Mouse (Mus musculus) kidney, embryonic 15.5 days (tissue): ENCODE data around the gene Fam32a. TPM values are rescaled to one million over a fixed set of nuclear protein-coding genes. Genes with fewer than 3 reads are reported as not detected.
A peak's percentile ranks its signal among the peaks of the same experiment; 100 is the strongest.

Source experiments
- ATAC-seq: fragments of 200-750 bp; cut with Nextera tagmentation; replicated peaks from 2 replicates; pipeline ENCODE4 v1.8.0; 2017; ENCODE audit warnings: moderate TSS enrichment; ENCODE audit not compliant: low FRiP score
- H3K27ac ChIP-seq: fragments of 300-500 bp; sonication (generic); 2 replicates; pipeline ENCODE4 v1.5.1; 2015; ENCODE audit warnings: mild to moderate bottlenecking, inconsistent platforms
- H3K27me3 ChIP-seq: fragments of 300-500 bp; sonication (generic); 2 replicates; pipeline ENCODE4 v1.6.1; 2015; ENCODE audit warnings: inconsistent platforms
- H3K36me3 ChIP-seq: fragments of 300-500 bp; sonication (generic); 2 replicates; pipeline ENCODE4 v1.6.1; 2015; ENCODE audit warnings: inconsistent platforms
- H3K4me1 ChIP-seq: fragments of 300-500 bp; sonication (generic); 2 replicates; pipeline ENCODE4 v1.6.1; 2015; ENCODE audit warnings: inconsistent platforms
- H3K4me2 ChIP-seq: fragments of 300-500 bp; sonication (generic); 2 replicates; pipeline ENCODE4 v1.6.1; 2015; ENCODE audit warnings: moderate library complexity, mild to moderate bottlenecking, inconsistent platforms
- H3K4me3 ChIP-seq: fragments of 300-500 bp; sonication (generic); replicated peaks from 2 replicates; pipeline ENCODE4 v1.5.1; 2015; ENCODE audit warnings: mild to moderate bottlenecking, inconsistent platforms
- H3K9ac ChIP-seq: fragments of 300-500 bp; sonication (generic); 2 replicates; pipeline ENCODE4 v1.6.1; 2015; ENCODE audit warnings: mild to moderate bottlenecking, inconsistent platforms
- H3K9me3 ChIP-seq: fragments of 300-500 bp; sonication (generic); replicated peaks from 2 replicates; pipeline ENCODE4 v1.6.1; 2016; ENCODE audit warnings: inconsistent platforms
- WGBS: fragments of 180-500 bp; shearing (Covaris S2); methylation state at CpG from one replicate; pipeline ENCODE4 v1.1.7; 2015; ENCODE audit warnings: mixed read lengths; 5-methylcytosine and 5-hydroxymethylcytosine counted together
- polyA plus RNA-seq: library from polyadenylated mRNA; unstranded; fragments of >200 nt; fragmentation: Nextera tagmentation; extraction: Ambion mirVana; gene quantifications from 2 replicates; pipeline ENCODE4 v1.2.1, GENCODE M21; 2015

Fam32a gene
- polyA plus RNA-seq, 1 experiment from 2014 or later, result 74.0 TPM

GRCm38 (mm10) chr8:72242226-72242625, 22.7 kb downstream of the Fam32a start:
- H3K27me3 ChIP-seq, result no peaks in the 10 kb centered on the region
- H3K4me1 ChIP-seq, result peaks cover 20% of the 10 kb centered on the region
- no peaks in the 10 kb centered on the region for H3K9me3 ChIP-seq
- peaks cover 24% of the 10 kb centered on the region for H3K36me3 ChIP-seq
- WGBS, result 96% methylated on average over 1 of the region's 1 CpGs
- no peak overlapping the region for H3K4me2 ChIP-seq
- no peak overlapping the region for H3K27ac ChIP-seq
- no peak for ATAC-seq
- no peak overlapping the region for H3K9ac ChIP-seq
- H3K4me3 ChIP-seq, result no peak overlapping the region

- H3K9me3 ChIP-seq, result no peaks in the 10 kb centered on the region
- no peak overlapping the region for H3K9ac ChIP-seq
- H3K4me2 ChIP-seq, result no peak overlapping the region
- peaks cover 15% of the 10 kb centered on the region for H3K4me1 ChIP-seq
- peaks cover 36% of the 10 kb centered on the region for H3K36me3 ChIP-seq
- no peaks in the 10 kb centered on the region for H3K27me3 ChIP-seq
- no peak overlapping the region for H3K4me3 ChIP-seq
- H3K27ac ChIP-seq, result no peak overlapping the region
- WGBS, result 66% methylated on average over 2 of the region's 2 CpGs
- no peak for ATAC-seq
Measured at GRCm38 (mm10) chr8:72244610-72245009, 25.1 kb downstream of the Fam32a start.

GRCm38 (mm10) chr8:72257171-72257901, 37.8 kb downstream of the Fam32a start:
- H3K4me2 ChIP-seq, result no peak overlapping the region
- H3K27ac ChIP-seq, result no peak overlapping the region
- ATAC-seq, result peak; percentile 37; the same call in 1 of the 2 replicates
- H3K4me1 ChIP-seq, result 0 out of 2 replicates have a peak, but pooled peaks cover 3% of the 10 kb centered on the region
- H3K4me3 ChIP-seq, result no peak overlapping the region
- no peaks in the 10 kb centered on the region for H3K27me3 ChIP-seq
- H3K9me3 ChIP-seq, result no peaks in the 10 kb centered on the region
- peaks cover 39% of the 10 kb centered on the region for H3K36me3 ChIP-seq
- H3K9ac ChIP-seq, result no peak overlapping the region
- 58% methylated on average over 7 of the region's 7 CpGs for WGBS

- Histone ChIP-seq H3K27ac (no peak overlapping the region), H3K27me3 (no peaks in the 10 kb centered on the region), H3K36me3 (peaks cover 34% of the 10 kb centered on the region), H3K4me1 (0 out of 2 replicates have a peak, but pooled peaks cover 3% of the 10 kb centered on the region), H3K4me3 (no peak overlapping the region), H3K9me3 (no peaks in the 10 kb centered on the region), H3K4me2 (no peak overlapping the region), H3K9ac (no peak overlapping the region)
- no peak for ATAC-seq
- WGBS, result 96% methylated on average over 1 of the region's 1 CpGs
Measured at GRCm38 (mm10) chr8:72257902-72258238, 38.3 kb downstream of the Fam32a start.

DNA sequence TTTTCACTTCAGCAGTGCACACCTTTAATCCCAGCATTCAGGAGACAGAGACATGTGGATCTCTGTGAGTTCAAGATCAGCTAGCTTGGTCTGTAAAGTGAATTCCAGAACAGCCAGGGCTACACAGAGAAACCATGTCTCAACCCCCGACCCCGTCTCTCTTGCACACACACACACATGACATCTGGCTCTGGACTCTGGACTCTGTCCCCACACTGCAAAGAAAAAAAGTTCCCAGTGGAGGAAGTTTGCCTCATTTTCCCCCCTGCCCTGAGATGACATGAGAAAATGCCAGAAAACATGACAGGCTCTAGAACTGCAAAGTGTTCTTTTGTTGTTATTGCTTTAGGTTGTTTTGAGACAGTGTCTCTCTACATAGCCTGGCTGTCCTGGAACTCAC, 40.3 kb downstream of the Fam32a start:
- no peak for ATAC-seq
- 60% methylated on average over 2 of the region's 2 CpGs for WGBS
- Histone ChIP-seq H3K4me2 (no peak overlapping the region), H3K27ac (no peak overlapping the region), H3K4me3 (no peak overlapping the region), H3K9ac (no peak overlapping the region), H3K9me3 (no peaks in the 10 kb centered on the region), H3K27me3 (no peaks in the 10 kb centered on the region), H3K4me1 (0 out of 2 replicates have a peak, but pooled peaks cover 3% of the 10 kb centered on the region), H3K36me3 (peaks cover 18% of the 10 kb centered on the region; the same call in 1 of the 2 replicates)

DNA sequence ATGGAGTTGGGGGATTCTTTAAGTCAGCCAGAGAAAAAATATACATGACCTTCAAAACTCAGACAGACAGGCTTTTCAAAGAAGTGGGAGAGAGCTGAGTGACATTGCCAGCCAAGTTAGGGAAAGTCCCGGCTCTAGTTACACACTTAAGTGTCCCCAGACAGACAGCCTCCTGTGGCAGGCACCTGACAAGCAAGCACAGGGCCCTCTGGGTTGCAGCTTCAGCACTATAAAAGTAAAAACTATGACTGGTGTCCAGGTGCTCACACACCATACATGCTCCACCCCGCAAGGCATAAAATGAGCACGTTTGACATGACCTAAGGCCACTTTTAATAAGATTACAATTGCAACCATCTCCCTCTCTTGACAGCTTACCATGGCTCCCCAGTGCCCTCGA, 41.1 kb downstream of the Fam32a start:
- H3K27ac ChIP-seq, result no peak overlapping the region
- no peaks in the 10 kb centered on the region for H3K9me3 ChIP-seq
- no peaks in the 10 kb centered on the region for H3K27me3 ChIP-seq
- 53% methylated on average over 4 of the region's 4 CpGs for WGBS
- 0 out of 2 replicates have a peak, but pooled peaks cover 3% of the 10 kb centered on the region for H3K4me1 ChIP-seq
- no peak for ATAC-seq
- no peak overlapping the region for H3K9ac ChIP-seq
- H3K36me3 ChIP-seq, result peaks cover 11% of the 10 kb centered on the region; the same call in 1 of the 2 replicates
- no peak overlapping the region for H3K4me3 ChIP-seq
- H3K4me2 ChIP-seq, result no peak overlapping the region

GRCm38 (mm10) chr8:72261019-72261418, 41.5 kb downstream of the Fam32a start:
- Histone ChIP-seq H3K9ac (no peak overlapping the region), H3K4me1 (0 out of 2 replicates have a peak, but pooled peaks cover 3% of the 10 kb centered on the region), H3K36me3 (peaks cover 6% of the 10 kb centered on the region; the same call in 1 of the 2 replicates), H3K9me3 (no peaks in the 10 kb centered on the region), H3K4me2 (no peak overlapping the region), H3K27me3 (no peaks in the 10 kb centered on the region), H3K4me3 (no peak overlapping the region), H3K27ac (no peak overlapping the region)
- 29% methylated on average over 2 of the region's 2 CpGs for WGBS
- ATAC-seq, result peak; percentile 56

DNA sequence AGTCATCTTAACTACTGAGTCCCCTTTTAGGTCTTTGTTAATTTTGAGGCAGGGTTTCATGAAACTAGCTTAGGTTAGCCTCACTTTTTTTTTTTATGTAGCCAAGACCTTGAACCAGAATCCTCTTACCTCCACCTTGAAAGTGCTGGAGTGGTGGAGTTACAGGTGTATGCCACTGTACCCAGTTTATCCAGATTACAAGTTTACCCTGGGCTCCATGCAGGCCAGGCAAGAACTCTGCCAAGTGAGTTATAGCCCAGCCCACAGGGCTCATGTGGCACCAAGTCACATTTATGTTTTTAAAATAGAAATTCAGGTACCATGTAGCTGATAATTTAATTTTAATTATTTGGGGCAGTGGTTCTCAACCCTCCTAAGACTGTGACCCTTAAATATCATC, 41.9 kb downstream of the Fam32a start:
- no peak for ATAC-seq
- Histone ChIP-seq H3K4me2 (no peak overlapping the region), H3K4me3 (no peak overlapping the region), H3K27me3 (no peaks in the 10 kb centered on the region), H3K4me1 (0 out of 2 replicates have a peak, but pooled peaks cover 3% of the 10 kb centered on the region), H3K36me3 (peaks cover 6% of the 10 kb centered on the region; the same call in 1 of the 2 replicates), H3K9me3 (no peaks in the 10 kb centered on the region), H3K9ac (no peak overlapping the region), H3K27ac (no peak overlapping the region)

- Histone ChIP-seq H3K9me3 (no peaks in the 10 kb centered on the region), H3K4me1 (0 out of 2 replicates have a peak, but pooled peaks cover 3% of the 10 kb centered on the region), H3K9ac (no peak overlapping the region), H3K27ac (no peak overlapping the region), H3K27me3 (no peaks in the 10 kb centered on the region), H3K4me2 (no peak overlapping the region), H3K36me3 (peaks cover 3% of the 10 kb centered on the region; the same call in 1 of the 2 replicates), H3K4me3 (no peak overlapping the region)
- ATAC-seq, result no peak
- 48% methylated on average over 5 of the region's 5 CpGs for whole genome bisulfite sequencing
Measured at GRCm38 (mm10) chr8:72261872-72262271, 42.3 kb downstream of the Fam32a start.

DNA sequence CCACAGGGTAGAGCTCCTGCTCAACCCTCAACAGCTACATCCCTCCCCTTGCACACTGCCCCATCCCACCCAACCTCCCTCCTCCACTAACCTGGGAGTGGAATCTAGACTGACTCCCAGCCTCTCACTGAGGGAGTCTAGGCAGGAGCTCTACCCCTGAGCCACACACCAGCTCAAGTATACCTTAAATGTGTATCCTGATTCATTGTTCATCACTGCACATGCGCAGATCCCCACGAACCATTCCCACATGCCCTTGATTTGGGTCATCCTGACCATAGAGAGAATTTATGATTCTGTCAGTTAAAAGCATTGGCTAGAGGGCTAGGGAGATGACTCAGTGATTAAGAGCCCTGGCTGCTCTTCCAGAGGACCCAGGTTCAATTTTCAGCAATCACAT, 43.2 kb downstream of the Fam32a start:
- WGBS, result 79% methylated on average over 2 of the region's 2 CpGs

DNA sequence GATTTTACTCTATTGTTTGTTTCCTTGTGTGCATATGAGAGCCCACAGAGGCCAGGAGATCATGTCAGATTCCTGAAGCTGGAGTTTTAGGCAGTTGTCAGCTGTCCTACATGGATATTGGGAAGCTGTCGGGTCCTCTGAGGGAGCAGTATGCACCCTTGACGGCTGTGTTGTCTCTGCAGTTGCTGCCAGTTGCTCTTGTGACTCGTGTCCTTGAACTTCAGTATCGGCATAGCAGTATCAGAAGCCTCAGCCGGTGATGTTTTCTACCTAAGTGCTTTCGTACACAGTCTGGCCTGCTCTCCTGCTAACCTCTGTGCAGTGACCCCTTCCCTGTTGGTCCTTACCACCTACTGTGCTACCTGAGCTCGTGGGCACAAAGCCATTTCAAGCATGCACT, 43.9 kb downstream of the Fam32a start:
- H3K4me1 ChIP-seq, result 0 out of 2 replicates have a peak, but pooled peaks cover 3% of the 10 kb centered on the region
- 70% methylated on average over 7 of the region's 7 CpGs for WGBS
- no peak for ATAC-seq
- H3K36me3 ChIP-seq, result no peaks in the 10 kb centered on the region
- no peaks in the 10 kb centered on the region for H3K9me3 ChIP-seq
- H3K9ac ChIP-seq, result no peak overlapping the region
- H3K27me3 ChIP-seq, result no peaks in the 10 kb centered on the region
- no peak overlapping the region for H3K27ac ChIP-seq
- no peak overlapping the region for H3K4me2 ChIP-seq
- no peak overlapping the region for H3K4me3 ChIP-seq

More for the DNA sequence above, 43.2 kb downstream of the Fam32a start:
- Histone ChIP-seq H3K4me1 (0 out of 2 replicates have a peak, but pooled peaks cover 3% of the 10 kb centered on the region), H3K4me2 (no peak overlapping the region), H3K27ac (no peak overlapping the region), H3K27me3 (no peaks in the 10 kb centered on the region), H3K36me3 (no peaks in the 10 kb centered on the region), H3K9ac (no peak overlapping the region), H3K4me3 (no peak overlapping the region), H3K9me3 (no peaks in the 10 kb centered on the region)
- ATAC-seq, result no peak

DNA sequence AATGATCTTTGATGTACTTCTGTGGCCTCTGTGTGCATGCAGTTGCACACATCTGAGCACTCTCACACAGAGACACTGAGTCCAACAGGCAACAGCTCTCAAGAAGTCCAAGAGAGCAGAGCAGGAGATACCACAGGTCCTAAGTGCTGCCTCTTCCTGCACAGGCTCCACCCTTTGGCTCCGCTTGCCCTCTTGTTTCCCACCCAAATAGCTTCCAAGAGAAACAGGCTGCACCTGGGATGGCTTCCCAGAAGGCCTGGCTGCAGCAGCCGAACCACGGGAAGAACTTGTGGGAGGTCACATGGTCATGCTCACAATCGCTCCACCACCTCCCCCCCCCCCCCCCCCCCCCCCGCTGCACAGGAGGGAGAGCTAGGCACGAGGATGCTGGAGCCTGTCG, 45.8 kb downstream of the Fam32a start:
- 0 out of 2 replicates have a peak, but pooled peaks cover 3% of the 10 kb centered on the region for H3K4me1 ChIP-seq
- no peaks in the 10 kb centered on the region for H3K36me3 ChIP-seq
- no peak overlapping the region for H3K4me2 ChIP-seq
- no peaks in the 10 kb centered on the region for H3K27me3 ChIP-seq
- H3K9me3 ChIP-seq, result no peaks in the 10 kb centered on the region
- no peak overlapping the region for H3K9ac ChIP-seq
- no peak overlapping the region for H3K4me3 ChIP-seq
- no peak for ATAC-seq
- H3K27ac ChIP-seq, result no peak overlapping the region
- WGBS, result 56% methylated on average over 5 of the region's 7 CpGs
